Mouse (Mus musculus): Measurements from ENCODE around the gene Wdfy2. TPM values are rescaled to one million over a fixed set of nuclear protein-coding genes. Genes with fewer than 3 reads are reported as not detected.

The Wdfy2 gene
- total RNA-seq, 2 experiments from 2014 or later = 6.5 to 6.9 TPM

DNA sequence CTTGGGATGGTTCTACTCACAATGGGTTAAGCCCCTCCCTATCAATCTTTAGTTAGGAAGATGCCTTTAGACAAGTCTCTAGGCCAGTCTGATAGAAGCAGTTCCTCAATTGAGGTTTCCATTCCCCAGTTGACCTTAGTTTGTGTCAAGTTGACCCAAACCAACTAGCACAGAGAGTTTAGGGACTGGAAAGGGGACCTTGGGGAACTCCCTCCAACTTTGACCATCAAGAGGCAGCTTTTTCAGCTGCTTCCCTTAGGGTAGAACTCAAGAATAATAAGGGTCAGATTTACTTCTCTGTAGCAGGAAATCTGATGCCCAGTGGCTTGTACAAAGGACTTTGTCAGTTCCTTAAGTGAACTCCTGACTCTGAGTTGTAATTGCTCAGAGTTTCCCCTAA lies 5.0 kb downstream of the Wdfy2 start:
- no peak for DNase-seq (ENCODE audit: low spot score)

DNA sequence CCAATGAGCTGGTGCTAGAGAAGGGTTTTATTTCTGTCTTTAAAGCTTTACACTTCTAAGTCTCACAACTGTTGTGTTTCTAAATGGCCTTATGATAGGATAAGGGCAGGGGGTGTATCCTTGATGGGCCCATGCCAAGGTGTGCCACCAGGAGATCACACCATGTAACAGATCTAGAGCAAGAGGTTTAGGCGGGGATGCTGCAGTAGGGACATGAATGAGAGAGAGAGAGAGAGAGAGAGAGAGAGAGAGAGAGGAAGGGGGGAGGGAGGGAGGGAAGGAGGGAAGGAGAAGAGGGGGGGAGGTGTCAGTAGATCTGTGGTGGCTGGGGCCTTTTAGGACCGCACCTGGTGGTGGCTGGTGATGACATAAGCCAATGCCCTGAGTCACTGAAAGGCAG lies 5.5 kb downstream of the Wdfy2 start:
- no peak for DNase-seq (ENCODE audit: low spot score)

DNA sequence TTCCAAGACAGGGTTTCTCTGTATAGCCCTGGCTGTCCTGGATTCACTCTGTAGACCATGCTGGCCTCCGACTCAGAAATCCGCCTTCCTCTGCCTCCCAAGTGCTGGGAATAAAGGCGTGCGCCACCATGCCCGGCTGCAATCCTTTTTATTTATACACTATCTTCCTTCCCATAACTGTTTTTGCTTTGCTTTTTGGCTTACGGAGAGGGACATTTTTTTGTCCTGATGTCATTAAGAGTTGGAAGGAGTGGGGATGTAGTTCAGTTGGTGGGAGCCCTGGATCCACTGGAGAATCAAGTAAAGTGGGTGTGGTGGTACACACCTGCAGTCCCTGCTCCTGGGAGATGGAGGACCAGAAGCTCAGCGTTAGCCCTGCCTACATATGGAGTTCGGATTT lies 6.7 kb downstream of the Wdfy2 start:
- DNase-seq (ENCODE audit: low spot score) = peak; percentile 25

DNA sequence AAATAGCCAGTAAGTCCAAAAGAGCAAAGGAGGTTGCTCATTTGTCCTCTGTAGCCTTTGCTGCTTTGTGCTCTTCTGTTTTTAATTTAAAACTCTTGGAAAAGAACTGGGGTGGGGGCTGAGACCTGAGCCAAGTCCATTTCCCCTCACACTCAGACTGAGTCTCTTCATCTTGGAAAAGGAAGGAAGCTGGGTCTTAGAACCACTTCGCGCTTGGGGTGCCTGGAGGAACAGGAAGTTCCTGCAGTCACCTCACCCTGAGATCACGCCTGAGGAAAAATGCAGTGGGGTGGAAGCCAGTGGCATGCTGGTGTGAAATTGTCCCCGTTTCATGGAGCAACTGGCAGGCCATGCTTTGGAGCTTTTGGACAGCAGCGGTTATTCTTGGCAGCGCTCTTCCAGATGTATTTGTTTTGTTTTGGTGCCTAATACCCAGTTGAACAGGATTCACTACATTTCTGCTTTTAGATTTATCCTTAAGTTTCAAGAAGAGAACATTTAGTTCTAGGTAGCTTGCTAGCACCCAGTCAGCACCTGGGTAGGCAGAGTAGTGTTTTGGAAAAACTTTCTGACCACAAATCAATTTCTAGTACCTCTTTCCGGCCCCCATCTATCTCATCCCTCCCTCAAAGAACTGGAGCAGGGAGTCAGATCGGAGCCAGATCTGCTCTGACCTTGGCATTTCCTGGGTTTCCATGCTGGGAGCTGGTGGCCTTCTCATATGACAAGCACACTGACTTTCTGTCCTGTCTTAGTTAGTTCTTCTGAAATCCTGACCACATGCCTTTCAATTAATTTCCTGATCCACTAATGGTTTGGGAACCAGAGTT lies 7.7 kb downstream of the Wdfy2 start:
- peak; percentile 71 for DNase-seq (ENCODE audit: low spot score)

DNA sequence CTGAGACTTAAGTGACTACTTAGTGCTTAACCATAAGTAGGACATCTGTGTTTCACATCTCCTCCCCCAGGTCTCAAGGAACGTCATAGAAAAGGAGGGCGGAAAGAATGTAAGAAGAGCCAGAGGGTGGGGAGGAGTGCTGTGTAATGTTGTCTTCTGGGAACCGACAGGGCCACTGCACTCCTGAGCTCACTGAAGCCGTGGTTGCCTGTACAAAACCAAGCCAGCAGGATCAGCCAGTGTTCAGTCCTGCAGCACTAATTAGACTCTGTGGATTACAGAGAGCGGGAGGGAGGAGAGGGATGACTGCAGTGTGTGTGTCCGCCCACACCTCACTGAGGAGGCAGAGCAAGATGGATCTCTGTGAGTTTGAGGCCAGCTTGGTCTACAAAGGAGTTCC lies 13.5 kb downstream of the Wdfy2 start:
- peak; percentile 32 for DNase-seq (ENCODE audit: low spot score)

DNA sequence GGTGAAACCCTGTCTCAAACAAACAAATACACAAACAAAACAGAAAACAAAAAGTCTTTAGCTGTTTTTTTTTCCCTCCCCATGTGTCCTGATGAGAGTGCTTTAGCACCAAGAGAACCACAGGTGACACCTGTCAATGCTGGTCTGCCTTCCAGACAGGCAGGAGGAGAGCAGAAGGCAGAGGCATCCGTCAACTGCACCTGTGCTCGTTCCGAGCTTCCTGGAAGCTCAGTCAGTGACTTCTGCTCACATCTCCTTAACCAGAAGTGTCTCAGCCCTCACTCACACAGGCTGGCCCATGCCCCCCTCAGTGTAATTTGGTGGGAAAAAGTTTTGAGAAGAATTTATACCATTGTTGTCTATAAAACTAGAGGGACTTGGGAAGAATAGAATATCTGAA lies 15.4 kb downstream of the Wdfy2 start:
- DNase-seq (ENCODE audit: low spot score) = no peak

DNA sequence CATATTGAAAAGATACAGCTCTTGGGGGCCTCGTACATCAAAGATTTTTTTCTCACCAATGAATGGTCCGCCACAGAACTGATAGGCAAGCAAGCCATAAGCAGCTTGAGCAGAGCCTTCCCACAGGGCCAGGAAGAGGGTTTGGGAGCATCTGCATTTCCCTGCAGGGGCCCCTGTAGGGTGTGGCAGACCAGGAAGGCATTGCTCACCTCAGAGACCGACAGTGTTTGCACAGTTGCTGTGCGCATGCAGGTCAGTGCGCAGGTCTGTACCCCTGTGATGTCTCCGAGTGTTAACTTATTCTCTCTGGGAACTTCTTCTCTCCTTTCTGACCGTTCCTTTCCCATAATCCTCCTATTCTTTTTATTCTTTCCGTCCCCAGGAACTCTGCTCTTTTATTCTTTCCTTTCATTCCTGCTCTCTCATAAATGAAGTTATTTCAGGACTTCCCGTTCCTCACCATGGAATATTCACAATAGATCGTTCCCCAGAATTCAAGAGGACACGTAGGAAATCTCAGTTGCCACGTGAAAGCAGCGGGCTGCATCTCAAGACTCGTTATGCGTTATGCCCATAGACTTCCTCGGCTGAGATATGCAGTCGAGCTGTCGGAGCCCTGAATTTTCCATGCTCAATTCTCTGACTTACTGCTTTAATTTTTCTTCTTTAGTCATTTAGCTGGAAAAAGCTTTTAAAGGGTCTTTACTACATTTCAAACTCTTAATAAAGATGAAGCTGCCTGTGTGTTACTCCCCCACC lies 17.8 kb downstream of the Wdfy2 start:
- DNase-seq (ENCODE audit: low spot score) = no peak

DNA sequence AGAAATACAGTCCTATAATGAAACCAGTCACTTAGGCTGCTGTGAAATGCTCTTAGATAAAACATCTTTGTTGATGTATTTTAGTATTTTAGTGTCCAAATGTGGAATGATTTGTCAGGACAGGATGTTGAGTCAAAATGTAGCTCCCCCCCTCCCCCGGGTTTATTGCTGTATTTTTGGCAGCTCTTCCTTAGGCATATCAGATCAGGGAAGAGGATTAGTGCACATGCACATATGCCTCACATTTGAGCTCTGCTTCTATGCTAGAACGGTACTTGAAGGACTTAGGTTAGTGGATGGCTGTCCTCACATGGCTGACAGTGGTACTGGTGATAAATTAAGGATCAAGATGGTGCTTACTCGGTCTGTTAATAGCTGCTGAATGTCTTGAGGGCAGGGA lies 18.4 kb downstream of the Wdfy2 start:
- DNase-seq (ENCODE audit: low spot score) = no peak

DNA sequence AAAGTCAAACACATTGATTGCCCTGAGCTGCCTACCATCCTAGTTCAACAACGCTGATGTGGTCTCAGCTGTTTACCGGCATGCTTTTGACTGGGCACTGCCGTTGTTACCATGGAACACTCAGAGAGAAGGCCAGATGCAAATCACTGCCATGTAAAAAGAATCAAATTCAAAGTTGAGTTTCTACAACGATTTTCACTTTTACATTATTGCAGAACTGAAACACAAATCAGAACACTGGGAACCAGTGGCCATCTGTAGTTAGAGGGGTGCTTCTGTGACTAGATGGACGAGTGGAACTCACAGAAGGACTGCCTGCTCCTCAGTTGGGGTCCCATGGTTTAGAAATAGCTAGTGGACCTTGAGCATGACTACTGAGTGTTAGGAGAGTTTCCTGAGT lies 19.0 kb downstream of the Wdfy2 start:
- no peak for DNase-seq (ENCODE audit: low spot score)

DNA sequence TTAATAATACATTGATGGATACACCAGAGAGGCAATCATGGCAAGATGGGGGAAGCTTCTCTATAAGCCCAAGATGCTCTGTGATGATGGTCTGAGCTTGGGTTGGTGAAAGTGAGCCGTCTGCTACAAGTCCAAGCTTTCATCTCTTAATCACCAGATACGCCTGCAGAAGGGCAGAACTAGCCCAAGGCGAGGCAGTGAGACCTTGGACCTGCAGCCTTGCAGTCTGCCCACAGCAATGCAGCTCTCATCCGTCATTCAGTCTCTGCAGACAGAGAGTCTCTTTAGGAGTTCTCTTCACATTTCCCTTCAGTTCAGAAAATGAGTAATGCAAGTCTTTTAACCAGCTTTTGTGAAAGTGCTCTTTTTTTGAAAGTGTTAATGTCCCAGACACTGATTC lies 20.4 kb downstream of the Wdfy2 start:
- DNase-seq (ENCODE audit: low spot score) = no peak

DNA sequence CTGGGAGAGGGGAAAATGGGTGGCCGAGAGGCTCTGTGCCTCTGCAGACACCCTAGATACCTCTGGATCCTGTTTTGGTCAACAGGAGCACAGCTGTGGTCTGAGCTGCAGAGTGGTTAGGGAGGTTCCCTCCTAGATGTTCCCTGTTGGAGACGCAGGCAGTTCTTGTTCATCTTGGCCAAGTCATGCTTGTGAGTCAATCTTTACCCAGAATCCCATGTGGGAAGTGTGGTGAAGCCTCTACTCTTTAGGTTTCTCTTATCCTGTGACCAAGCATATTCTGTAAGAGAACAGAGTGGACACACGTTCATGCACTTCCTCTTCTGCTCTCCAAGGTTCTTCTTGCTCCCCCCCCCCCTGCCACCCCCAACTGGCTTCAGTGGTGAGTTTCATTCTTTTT lies 20.8 kb downstream of the Wdfy2 start:
- peak; percentile 31 for DNase-seq (ENCODE audit: low spot score)

DNA sequence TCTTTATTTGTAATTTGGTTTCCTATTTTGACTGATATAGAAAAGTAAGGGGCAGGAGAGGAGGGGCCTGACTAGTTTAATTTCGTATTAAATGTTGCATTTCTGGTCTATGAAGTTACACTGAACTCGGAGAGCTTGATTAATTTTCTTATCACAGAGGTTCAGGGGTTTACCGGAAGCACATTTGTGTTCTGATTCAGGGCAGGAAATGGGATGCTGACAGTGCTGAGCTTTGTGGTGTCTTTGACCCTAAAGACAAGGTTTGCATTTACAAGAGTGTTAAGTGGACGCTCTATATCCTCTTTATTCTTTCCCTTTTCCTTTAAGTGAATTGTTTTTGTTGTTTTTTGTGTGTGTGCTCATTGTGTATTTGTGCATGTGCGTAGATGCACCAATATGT lies 25.1 kb downstream of the Wdfy2 start:
- no peak for DNase-seq (ENCODE audit: low spot score)

DNA sequence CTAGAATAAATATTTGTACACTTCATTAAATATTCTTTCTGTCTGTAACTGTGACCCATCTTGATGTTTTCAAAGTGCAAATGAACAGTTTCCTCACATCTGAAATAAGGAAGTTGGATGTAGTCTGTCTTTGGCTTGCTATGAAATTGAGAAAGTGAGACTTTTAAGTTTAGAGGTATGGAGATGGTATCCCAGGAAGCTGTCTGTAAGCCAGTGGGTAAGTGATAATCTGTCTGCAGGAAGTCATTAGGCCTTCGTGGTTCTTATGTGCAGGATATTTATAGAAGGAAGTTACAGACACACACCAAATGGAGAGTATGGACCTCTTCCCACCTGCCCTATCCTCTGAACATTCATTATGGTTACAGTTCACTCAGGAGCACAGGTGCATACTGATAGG lies 26.8 kb downstream of the Wdfy2 start:
- DNase-seq (ENCODE audit: low spot score) = no peak

DNA sequence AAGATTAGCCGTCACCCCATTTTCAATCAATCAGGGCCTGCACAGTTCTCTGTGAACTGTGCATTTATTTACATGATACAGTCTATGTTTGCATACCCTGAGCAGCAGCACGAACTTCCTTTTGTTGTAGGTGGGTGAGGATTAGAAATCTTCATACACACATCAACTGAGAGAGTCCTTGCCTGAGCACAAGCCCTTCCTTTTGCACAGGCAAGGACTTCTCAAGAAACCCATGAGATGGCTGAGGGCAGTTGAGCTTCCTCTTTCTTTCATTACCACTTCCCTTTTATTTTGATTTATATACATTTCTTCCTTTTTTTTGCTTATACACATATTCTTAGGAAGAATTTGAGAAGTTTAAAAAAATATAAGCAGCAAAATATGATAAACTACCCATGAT lies 27.9 kb downstream of the Wdfy2 start:
- no peak for DNase-seq (ENCODE audit: low spot score)

DNA sequence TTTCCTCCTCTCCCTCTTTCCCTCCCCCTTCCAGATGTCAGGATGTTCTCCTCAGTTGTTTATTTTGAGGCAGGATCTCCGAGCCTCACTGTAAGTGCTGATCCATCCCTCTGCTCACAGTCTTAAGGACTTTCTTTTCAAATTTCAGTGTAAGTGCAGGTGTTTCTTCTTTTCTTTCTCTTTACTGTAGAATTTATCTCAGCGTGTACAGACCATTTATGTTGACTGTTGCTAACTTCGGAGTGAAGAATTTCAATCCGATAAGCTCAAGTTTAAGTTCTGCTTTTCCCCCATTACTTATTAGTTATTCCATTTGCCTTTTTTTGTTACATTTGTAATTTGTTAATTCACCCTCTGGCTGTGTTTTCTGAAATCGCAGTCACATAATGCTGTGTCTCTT lies 29.6 kb downstream of the Wdfy2 start:
- no peak for DNase-seq (ENCODE audit: low spot score)

DNA sequence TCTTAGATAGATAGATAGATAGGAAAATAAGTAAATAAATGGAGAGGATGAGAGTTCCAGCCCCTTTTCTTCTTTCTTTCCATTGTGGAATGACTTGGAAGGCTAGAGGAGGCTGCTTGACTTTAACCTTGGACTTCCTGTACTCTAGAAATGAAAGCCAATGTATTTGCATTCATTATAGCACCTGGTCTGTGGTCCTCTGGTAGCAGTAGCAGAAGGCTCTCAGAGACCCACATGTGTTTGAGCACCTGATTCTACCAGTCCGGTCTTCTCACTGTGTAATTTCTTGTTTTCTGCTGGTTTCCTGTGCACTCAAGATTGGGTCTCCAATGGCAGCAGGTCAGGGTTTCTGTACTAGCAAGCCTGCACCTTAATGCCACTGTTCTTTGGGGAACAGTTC lies 30.1 kb downstream of the Wdfy2 start:
- DNase-seq (ENCODE audit: low spot score) = no peak

DNA sequence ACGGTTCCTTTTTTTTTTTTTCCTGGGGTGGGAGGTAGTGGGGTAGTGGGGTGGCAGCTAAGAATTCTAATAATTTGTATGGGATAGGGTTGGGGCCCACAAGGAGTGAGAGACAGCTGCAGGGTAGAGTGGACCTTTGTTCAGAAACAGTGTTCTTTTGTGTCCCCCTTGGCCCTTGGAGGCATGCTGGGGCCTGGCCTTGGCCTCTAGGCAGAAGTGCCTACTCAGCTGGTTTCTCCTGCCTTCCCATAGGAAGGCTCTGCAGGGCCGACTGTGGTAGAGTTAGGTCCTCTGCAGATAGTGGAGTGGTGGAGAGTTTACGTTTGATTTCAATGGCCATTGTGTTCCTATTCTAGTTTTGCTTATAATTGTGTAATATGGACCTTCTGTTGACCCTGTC lies 30.8 kb downstream of the Wdfy2 start:
- DNase-seq (ENCODE audit: low spot score) = no peak

DNA sequence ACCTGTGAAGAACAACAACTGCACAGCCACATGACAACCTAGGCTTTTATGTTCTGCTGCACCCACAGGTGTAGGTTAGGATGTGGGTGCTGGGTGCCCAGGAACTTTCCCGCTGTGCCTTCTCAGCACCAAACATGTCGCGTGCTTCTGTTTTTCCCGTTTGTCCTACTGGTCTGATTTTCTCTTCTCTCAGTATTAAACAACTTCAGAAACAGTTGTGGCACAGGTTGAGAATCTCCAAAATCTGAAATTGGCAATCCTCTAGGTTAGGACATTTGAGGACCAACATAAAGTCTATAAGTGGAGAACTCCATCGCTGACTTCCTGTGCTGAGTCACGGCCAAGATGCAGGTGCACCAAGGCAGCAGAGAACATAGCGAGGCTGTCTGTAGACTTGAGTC lies 32.8 kb downstream of the Wdfy2 start:
- DNase-seq (ENCODE audit: low spot score) = no peak

DNA sequence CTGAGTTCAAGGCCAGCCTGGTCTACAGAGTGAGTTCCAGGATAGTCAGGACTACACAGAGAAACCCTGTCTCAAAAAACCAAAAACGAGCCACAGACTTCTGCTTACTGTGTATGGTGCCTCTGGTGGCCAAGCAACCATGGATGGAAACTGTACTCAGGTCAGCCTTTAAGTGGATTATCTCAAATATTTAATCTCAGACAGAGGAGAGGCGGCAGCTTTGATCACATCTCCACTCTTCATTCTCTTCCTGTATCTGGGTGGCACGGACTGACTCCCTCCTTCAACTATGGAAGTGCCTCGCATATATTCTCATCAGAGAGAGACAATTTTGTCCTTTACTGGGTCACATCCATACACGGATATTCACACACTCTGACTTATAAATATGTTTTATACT lies 34.0 kb downstream of the Wdfy2 start:
- DNase-seq (ENCODE audit: low spot score) = no peak

DNA sequence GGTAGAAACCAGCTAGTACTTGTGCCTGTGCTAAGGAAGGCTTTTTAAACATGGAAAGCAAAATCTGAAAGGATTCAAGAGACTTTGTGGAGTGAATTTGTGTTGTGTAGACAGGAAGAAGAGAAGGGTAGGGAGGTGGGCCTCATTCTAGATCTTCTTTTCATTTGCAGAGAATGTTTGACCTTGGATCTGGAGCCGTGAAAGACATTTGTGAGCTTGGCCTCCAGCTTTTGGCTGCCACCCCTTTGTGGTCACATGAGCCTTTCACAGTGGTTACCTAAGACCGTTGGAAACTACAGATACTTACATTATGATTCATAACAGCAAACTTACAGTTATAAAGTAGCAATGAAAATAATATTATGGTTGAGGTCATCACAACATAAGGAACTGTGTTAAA lies 34.5 kb downstream of the Wdfy2 start:
- no peak for DNase-seq (ENCODE audit: low spot score)

DNA sequence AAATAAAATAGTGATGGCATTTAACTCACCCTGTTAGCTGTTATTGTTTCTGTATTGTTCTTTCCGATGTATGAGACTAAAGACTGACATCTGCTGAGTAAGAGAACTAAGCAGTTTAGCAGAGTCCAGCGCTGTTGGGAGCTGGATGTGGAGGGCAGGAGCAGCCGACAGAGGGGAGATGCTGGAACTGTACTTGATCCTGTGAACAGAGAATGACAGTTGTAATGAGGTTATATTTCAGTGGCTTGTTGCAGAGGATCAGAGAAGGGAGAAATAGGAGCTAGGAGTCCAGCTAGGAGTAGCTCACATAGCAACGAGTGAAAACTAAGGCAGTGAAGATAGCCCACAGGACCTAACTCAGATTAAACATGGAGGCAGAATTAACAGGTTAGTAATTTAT lies 36.3 kb downstream of the Wdfy2 start:
- DNase-seq (ENCODE audit: low spot score) = no peak

DNA sequence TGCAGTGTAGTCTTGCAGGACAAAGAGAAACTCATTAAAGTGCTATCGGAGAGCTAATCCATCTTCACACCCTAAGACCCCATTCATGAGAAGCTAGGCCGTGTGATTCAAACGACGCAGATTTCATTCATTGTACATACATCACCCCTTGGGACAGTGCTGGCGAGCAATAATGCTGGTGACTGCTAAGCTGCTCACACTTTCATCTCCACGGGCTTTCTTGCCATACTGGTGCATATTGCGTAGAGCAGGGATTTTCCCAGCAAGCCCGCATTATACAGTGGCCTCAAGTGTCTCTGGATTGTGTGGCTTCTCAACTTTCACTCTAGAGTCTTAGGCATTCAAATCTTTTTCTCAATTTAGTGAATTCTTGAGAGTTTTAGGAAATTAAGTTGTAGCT lies 36.9 kb downstream of the Wdfy2 start:
- DNase-seq (ENCODE audit: low spot score) = no peak

DNA sequence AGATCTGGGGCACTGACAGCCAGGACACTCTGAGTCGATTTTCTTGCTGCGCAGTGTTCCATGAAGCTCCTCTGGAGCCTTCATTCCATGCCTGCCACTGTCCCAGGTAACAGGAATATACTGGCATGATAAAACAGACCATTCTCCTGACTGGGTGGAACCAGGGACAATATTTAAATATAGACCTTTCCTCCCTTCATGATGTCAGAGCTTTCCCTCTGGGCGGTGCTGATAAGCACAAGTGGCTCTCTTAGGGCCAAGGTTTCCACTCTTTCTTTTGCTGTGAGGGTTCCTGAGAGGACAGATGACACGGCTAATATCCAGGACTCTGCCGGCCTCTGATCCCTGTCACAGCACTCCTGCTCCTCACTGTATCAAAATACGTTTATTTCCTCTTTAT lies 40.6 kb downstream of the Wdfy2 start:
- DNase-seq (ENCODE audit: low spot score) = peak; percentile 32
